Mouse (Mus musculus) stomach, embryonic 15.5 days (tissue): ENCODE measurements around the gene Ripk4. TPM values are rescaled to one million over a fixed set of nuclear protein-coding genes. Genes with fewer than 3 reads are reported as not detected.
A peak's percentile ranks its signal among the peaks of the same experiment; 100 is the strongest.

ENCODE experiments used
- ATAC-seq: fragments of 200-750 bp; cut with Nextera tagmentation; 2 replicates; pipeline ENCODE4 v1.8.0; 2017; ENCODE audit warnings: low read depth, moderate number of reproducible peaks, moderate TSS enrichment; ENCODE audit not compliant: insufficient read depth, low FRiP score
- H3K27ac ChIP-seq: fragments of 300-500 bp; sonication (generic); 2 replicates; pipeline ENCODE4 v1.5.1; 2015; ENCODE audit warnings: mild to moderate bottlenecking, inconsistent platforms
- H3K27me3 ChIP-seq: fragments of 300-500 bp; sonication (generic); replicated peaks from 2 replicates; pipeline ENCODE4 v1.6.1; 2015; ENCODE audit warnings: inconsistent platforms
- H3K36me3 ChIP-seq: fragments of 300-500 bp; sonication (generic); 2 replicates; pipeline ENCODE4 v1.6.1; 2015; ENCODE audit warnings: inconsistent platforms
- H3K4me1 ChIP-seq: fragments of 300-500 bp; sonication (generic); 2 replicates; pipeline ENCODE4 v1.6.1; 2015; ENCODE audit warnings: inconsistent platforms
- H3K4me2 ChIP-seq: fragments of 300-500 bp; sonication (generic); 2 replicates; pipeline ENCODE4 v1.6.1; 2015; ENCODE audit warnings: mild to moderate bottlenecking, inconsistent platforms
- H3K4me3 ChIP-seq: fragments of 300-500 bp; sonication (generic); replicated peaks from 2 replicates; pipeline ENCODE4 v1.5.1; 2015; ENCODE audit warnings: inconsistent platforms
- H3K9ac ChIP-seq: fragments of 300-500 bp; sonication (generic); 2 replicates; pipeline ENCODE4 v1.6.1; 2015; ENCODE audit warnings: inconsistent platforms
- H3K9me3 ChIP-seq: fragments of 300-500 bp; sonication (generic); 2 replicates; pipeline ENCODE4 v1.6.1; 2016; ENCODE audit warnings: inconsistent platforms
- WGBS: fragments of 180-500 bp; shearing (Covaris S2); methylation state at CpG from one replicate; pipeline ENCODE4 v1.1.7; 2015; 5-methylcytosine and 5-hydroxymethylcytosine counted together
- polyA plus RNA-seq: library from polyadenylated mRNA; unstranded; fragments of >200 nt; fragmentation: Nextera tagmentation; extraction: Ambion mirVana; gene quantifications from 2 replicates; pipeline ENCODE4 v1.2.1, GENCODE M21; 2015

Ripk4 gene
- polyA plus RNA-seq, 1 experiment from 2014 or later = 27.1 TPM

- H3K4me3 ChIP-seq = peak overlapping the region; percentile 43
- no peak for ATAC-seq
- no peaks in the 10 kb centered on the region for H3K9me3 ChIP-seq
- H3K4me1 ChIP-seq = peaks cover 22% of the 10 kb centered on the region
- H3K4me2 ChIP-seq = peak overlapping the region; percentile 73
- H3K27me3 ChIP-seq = peaks cover 21% of the 10 kb centered on the region
- 6% methylated on average over 13 of the region's 13 CpGs for WGBS
- H3K36me3 ChIP-seq = no peaks in the 10 kb centered on the region
- H3K27ac ChIP-seq = peak overlapping the region; percentile 69; the same call in 1 of the 2 replicates
- no peak overlapping the region for H3K9ac ChIP-seq
These were observed 378 bp upstream of the Ripk4 start for GRCm38 (mm10) chr16:97763990-97764340.

- 55% methylated on average over 2 of the region's 2 CpGs for WGBS
- Histone ChIP-seq H3K27ac (peak overlapping the region; percentile 59; the same call in 1 of the 2 replicates), H3K9me3 (no peaks in the 10 kb centered on the region), H3K4me1 (peaks cover 21% of the 10 kb centered on the region), H3K4me3 (peak overlapping the region; percentile 43), H3K27me3 (peaks cover 21% of the 10 kb centered on the region), H3K4me2 (peak overlapping the region; percentile 73), H3K36me3 (no peaks in the 10 kb centered on the region), H3K9ac (0 out of 2 replicates have a peak overlapping the region, but pooled peaks have one; percentile 16)
- ATAC-seq = no peak
These were observed 1.8 kb downstream of the Ripk4 start for GRCm38 (mm10) chr16:97761782-97762181.

DNA sequence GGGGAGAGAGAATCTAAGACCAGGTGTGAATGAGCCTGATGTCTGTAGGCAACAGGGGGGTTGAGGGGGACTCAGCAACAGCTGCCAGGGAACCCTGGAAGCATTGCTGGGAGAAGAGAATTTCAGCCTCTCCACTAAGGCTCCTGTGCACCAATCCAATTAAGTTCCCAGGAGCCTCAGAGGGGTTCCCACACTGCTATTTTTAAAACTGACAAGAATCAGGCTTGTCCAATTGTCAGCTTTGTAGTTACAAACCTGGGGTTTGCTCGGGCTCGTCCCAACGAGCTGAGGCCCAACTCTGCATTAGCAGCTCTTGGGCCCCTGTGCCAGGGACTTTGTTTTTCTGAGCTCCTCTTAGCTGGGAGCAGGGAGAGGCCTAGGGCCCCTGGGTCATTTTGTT lies 3.9 kb downstream of the Ripk4 start:
- H3K4me3 ChIP-seq = no peak overlapping the region
- H3K27ac ChIP-seq = peak overlapping the region; percentile 65
- WGBS = 26% methylated on average over 3 of the region's 3 CpGs
- H3K36me3 ChIP-seq = no peaks in the 10 kb centered on the region
- H3K9ac ChIP-seq = no peak overlapping the region
- ATAC-seq = no peak
- H3K9me3 ChIP-seq = no peaks in the 10 kb centered on the region
- H3K27me3 ChIP-seq = peaks cover 17% of the 10 kb centered on the region; the same call in 1 of the 2 replicates
- H3K4me2 ChIP-seq = 0 out of 2 replicates have a peak overlapping the region, but pooled peaks have one; percentile 5
- H3K4me1 ChIP-seq = peaks cover 16% of the 10 kb centered on the region

GRCm38 (mm10) chr16:97758288-97758687 lies 5.3 kb downstream of the Ripk4 start:
- 59% methylated on average over 2 of the region's 2 CpGs for WGBS
- no peaks in the 10 kb centered on the region for H3K36me3 ChIP-seq
- no peaks in the 10 kb centered on the region for H3K9me3 ChIP-seq
- ATAC-seq = 0 out of 2 replicates have a peak, but pooled peaks have one; percentile 11
- no peak overlapping the region for H3K27ac ChIP-seq
- H3K27me3 ChIP-seq = peaks cover 8% of the 10 kb centered on the region; the same call in 1 of the 2 replicates
- no peak overlapping the region for H3K4me2 ChIP-seq
- H3K9ac ChIP-seq = no peak overlapping the region
- no peak overlapping the region for H3K4me3 ChIP-seq
- H3K4me1 ChIP-seq = peaks cover 8% of the 10 kb centered on the region; the same call in 1 of the 2 replicates

- Histone ChIP-seq H3K9me3 (no peaks in the 10 kb centered on the region), H3K27ac (no peak overlapping the region), H3K4me1 (peaks cover 10% of the 10 kb centered on the region; the same call in 1 of the 2 replicates), H3K4me2 (no peak overlapping the region), H3K27me3 (peaks cover under 1% of the 10 kb centered on the region; the same call in 1 of the 2 replicates), H3K4me3 (no peak overlapping the region), H3K9ac (no peak overlapping the region), H3K36me3 (no peaks in the 10 kb centered on the region)
- ATAC-seq = no peak
- 62% methylated on average over 2 of the region's 2 CpGs for WGBS
These were observed 7.1 kb downstream of the Ripk4 start for GRCm38 (mm10) chr16:97756460-97756859.

DNA sequence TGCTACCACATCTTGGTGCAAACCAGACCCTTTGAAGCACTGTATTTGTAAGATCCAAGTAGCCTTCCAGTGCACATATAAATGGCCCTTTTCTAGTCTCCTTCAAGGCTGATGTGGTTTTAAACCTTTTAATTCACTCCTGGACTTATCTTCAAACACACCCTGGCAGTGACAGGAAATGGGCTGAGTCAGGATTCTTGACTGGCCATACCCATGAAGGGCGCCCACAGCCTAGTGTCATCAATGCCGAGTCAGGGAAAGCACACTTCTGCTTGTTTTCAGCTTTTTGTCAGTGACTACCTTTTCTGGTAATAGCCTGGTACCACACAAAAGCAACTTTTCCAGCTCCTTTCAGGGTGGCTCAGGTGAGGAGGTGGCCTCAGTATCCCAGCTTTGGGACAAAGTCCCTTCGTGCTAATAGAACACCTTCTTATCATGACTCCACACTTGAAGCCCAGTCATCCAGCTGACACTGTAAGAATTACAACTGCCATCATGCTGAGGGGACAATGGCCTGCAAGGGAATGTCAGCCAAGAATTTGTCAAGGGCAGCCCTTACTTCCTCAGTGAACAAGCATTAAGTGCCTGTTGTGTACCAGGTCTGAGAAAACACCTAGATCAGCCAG lies 11.2 kb downstream of the Ripk4 start:
- 0 out of 2 replicates have a peak, but pooled peaks cover 10% of the 10 kb centered on the region for H3K4me1 ChIP-seq
- no peak overlapping the region for H3K9ac ChIP-seq
- H3K27me3 ChIP-seq = no peaks in the 10 kb centered on the region
- no peaks in the 10 kb centered on the region for H3K9me3 ChIP-seq
- no peak for ATAC-seq
- no peaks in the 10 kb centered on the region for H3K36me3 ChIP-seq
- H3K4me3 ChIP-seq = no peak overlapping the region
- no peak overlapping the region for H3K4me2 ChIP-seq
- H3K27ac ChIP-seq = peak overlapping the region; percentile 73
- 68% methylated on average over 3 of the region's 3 CpGs for WGBS

DNA sequence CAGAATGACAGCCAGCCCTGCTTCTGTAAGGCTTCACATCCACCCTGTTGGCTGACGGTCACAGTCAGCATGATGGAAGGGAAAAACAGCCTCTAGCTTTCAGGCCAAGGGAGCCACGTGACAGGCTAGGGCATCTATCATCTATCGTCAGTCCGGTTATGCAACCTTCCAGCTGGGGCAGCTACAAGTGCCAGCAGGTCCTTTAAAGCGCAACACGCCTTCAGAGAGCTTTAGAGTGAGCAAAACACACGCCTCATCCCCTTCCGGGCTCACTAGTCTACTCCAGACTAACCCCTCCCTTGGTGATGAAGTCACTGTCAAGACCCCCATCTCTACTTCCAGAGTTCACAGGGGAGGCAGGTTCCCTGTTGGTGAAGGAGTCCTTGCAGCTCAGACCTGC lies 11.7 kb downstream of the Ripk4 start:
- Histone ChIP-seq H3K9me3 (no peaks in the 10 kb centered on the region), H3K9ac (no peak overlapping the region), H3K27ac (peak overlapping the region; percentile 73), H3K4me1 (0 out of 2 replicates have a peak, but pooled peaks cover 10% of the 10 kb centered on the region), H3K36me3 (no peaks in the 10 kb centered on the region), H3K27me3 (no peaks in the 10 kb centered on the region), H3K4me3 (no peak overlapping the region), H3K4me2 (no peak overlapping the region)
- peak; percentile 77 for ATAC-seq
- WGBS = 9% methylated on average over 8 of the region's 8 CpGs

DNA sequence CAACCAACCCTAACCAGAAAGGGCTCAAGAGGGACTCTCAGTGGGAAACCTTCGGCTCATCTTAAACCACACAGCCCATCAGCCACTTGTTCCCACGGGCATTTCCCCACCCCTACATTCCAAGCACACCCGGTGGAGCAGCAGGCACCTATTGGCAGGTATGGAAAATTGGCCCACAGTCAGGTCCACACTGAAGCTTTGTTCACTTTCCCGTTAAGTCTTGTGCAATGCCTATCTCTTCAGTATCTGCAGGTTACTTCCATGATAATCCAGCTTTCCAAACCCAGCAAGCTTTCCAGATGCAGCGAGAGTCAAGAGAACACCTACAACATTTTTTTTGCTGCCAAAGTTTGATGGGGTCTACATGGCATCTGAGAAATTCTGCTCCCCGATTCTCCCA lies 15.2 kb downstream of the Ripk4 start:
- 0 out of 2 replicates have a peak, but pooled peaks cover 10% of the 10 kb centered on the region for H3K4me1 ChIP-seq
- no peaks in the 10 kb centered on the region for H3K9me3 ChIP-seq
- H3K4me3 ChIP-seq = no peak overlapping the region
- H3K9ac ChIP-seq = no peak overlapping the region
- 0 out of 2 replicates have a peak, but pooled peaks cover 4% of the 10 kb centered on the region for H3K36me3 ChIP-seq
- H3K27me3 ChIP-seq = no peaks in the 10 kb centered on the region
- H3K27ac ChIP-seq = no peak overlapping the region
- WGBS = 86% methylated on average over 6 of the region's 6 CpGs
- H3K4me2 ChIP-seq = no peak overlapping the region
- no peak for ATAC-seq

DNA sequence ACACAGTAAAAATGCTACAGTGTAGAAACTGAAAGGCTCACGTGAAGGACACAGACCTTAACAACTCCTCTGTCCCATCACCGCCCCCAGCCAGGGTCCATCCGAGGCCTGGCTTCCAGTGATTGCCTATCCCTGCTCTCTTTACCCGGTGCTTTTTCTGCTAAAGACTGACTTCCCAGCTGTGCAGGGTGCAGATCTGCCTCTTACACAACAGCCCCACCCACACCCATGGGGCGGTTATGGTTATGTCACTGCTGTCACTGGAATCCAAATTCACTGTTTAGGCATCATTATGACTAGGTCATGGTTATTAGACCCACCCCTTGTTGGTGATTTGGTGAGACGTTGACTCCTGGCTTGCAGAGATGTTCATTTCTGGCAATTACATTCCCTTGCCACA lies 25.6 kb downstream of the Ripk4 start:
- H3K9ac ChIP-seq = no peak overlapping the region
- H3K27ac ChIP-seq = no peak overlapping the region
- H3K4me1 ChIP-seq = 0 out of 2 replicates have a peak, but pooled peaks cover 2% of the 10 kb centered on the region
- no peak overlapping the region for H3K4me2 ChIP-seq
- no peaks in the 10 kb centered on the region for H3K36me3 ChIP-seq
- ATAC-seq = no peak
- H3K27me3 ChIP-seq = no peaks in the 10 kb centered on the region
- H3K9me3 ChIP-seq = no peaks in the 10 kb centered on the region
- 77% methylated on average over 6 of the region's 6 CpGs for WGBS
- H3K4me3 ChIP-seq = no peak overlapping the region

DNA sequence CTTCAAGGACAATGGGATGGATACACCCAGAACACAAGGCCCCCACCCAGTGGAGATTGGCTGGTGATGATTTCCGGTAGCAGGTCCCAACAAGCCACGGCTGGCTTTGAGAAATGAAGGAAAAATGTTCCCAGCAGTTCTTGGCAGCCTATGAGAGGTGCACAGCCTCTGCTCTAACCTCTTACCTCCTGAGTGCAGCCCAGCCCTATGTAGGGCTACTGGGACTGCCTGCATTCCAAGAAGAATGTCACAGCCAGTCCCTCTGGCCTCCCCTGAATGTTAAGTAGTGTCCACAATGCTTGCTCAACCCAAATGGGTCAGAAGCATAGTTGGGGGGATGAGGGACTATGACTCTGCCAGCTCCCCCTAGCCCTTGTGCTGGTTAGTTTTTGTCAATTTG lies 27.0 kb downstream of the Ripk4 start:
- H3K27ac ChIP-seq = 0 out of 2 replicates have a peak overlapping the region, but pooled peaks have one; percentile 4
- H3K9me3 ChIP-seq = no peaks in the 10 kb centered on the region
- 70% methylated on average over 2 of the region's 2 CpGs for WGBS
- no peaks in the 10 kb centered on the region for H3K36me3 ChIP-seq
- ATAC-seq = no peak
- no peak overlapping the region for H3K4me3 ChIP-seq
- H3K4me1 ChIP-seq = 0 out of 2 replicates have a peak, but pooled peaks cover 2% of the 10 kb centered on the region
- no peak overlapping the region for H3K4me2 ChIP-seq
- no peaks in the 10 kb centered on the region for H3K27me3 ChIP-seq
- no peak overlapping the region for H3K9ac ChIP-seq

DNA sequence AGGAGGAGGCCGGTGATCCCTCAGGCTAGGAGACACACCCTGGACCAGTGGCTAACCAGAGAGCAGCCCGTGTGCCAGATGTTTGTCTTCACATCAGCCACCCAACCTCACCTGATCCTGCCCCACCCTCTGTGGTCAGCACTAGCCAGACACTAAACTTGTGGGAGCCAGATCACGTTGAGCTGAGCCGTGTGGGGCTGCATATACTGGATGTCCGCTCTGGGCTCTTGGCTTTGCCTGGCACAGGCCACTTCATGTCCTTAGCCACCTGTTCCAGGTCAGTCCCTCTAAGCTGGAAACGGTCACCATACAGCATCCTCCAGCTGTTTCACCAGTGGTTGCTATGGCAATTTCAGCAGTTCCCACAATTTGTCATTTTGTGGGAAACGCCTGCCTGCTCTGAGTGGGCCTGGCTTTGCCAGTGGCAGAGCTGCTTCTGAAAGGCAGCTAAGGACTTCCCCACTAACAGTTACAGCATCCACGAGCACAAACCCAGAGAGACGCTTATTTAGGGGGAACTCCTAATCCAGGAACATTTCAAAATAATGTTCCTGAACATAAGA lies 28.7 kb downstream of the Ripk4 start:
- Histone ChIP-seq H3K27me3 (no peaks in the 10 kb centered on the region), H3K4me1 (0 out of 2 replicates have a peak, but pooled peaks cover 2% of the 10 kb centered on the region), H3K4me2 (no peak overlapping the region), H3K4me3 (no peak overlapping the region), H3K27ac (no peak overlapping the region), H3K36me3 (no peaks in the 10 kb centered on the region), H3K9ac (no peak overlapping the region), H3K9me3 (no peaks in the 10 kb centered on the region)
- ATAC-seq = no peak
- WGBS = 40% methylated on average over 9 of the region's 9 CpGs

- WGBS = 51% methylated on average over 2 of the region's 2 CpGs
- Histone ChIP-seq H3K36me3 (no peaks in the 10 kb centered on the region), H3K4me1 (0 out of 2 replicates have a peak, but pooled peaks cover 2% of the 10 kb centered on the region), H3K9me3 (no peaks in the 10 kb centered on the region), H3K27ac (no peak overlapping the region), H3K4me2 (no peak overlapping the region), H3K27me3 (no peaks in the 10 kb centered on the region), H3K9ac (no peak overlapping the region), H3K4me3 (no peak overlapping the region)
- ATAC-seq = no peak
These were observed 30.0 kb downstream of the Ripk4 start for GRCm38 (mm10) chr16:97733599-97733998.
